Mouse (Mus musculus): ENCODE data around the gene Rnf208.

DNA sequence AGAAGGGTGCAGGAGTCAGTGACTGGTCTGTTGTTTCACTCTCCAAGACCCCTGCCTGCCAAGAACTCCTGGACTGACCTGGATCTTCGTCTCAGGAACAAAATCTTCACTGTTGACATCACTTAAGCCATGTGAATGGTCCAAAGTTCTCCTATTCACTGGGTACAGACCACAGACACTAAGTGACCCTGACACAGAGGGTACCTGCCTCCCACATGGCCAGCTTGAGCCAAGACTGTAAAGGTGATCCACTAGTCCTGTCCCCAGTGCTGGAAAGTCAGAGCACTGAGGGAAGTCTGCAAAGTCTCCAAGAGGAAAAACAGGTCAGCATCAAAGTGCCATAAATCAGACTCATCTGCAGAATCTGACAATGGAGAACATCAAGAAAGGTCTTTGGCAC is 34.5 kb upstream of the Rnf208 start:
- TF ChIP-seq POLR2A (IDR thresholded peaks at IDR 0.05; ENCODE audit: control insufficient read depth, low read depth, low read length) (no peak), CTCF (IDR thresholded peaks at IDR 0.05; ENCODE audit: control insufficient read depth, insufficient read depth, insufficient replicate concordance, low read depth, low read length) (no peak)

All from testis, adult 2 months (tissue).